ENCODE assay signal across 20 mouse cellular contexts in genomic region chr6:114011976-114012375, GRCm38 (mm10). TPM values are rescaled to one million over a fixed set of nuclear protein-coding genes. Genes with fewer than 3 reads are reported as not detected.
DNase-seq lines count a peak whose midpoint lies in the region; ATAC-seq and TF ChIP-seq lines count a peak whose summit lies in the region.
"Had no signal": no experiment of that assay in that cellular context is flagged by ENCODE, and none has a peak within 500 bp of the region (broad histone marks: within the 10 kb centered on the region; RNA-seq: fewer than 3 reads in every experiment).

No protein-coding gene starts in this region.

- H3K4me3 ChIP-seq in cerebellum, adult 2 months (replicated peaks; ENCODE audit: insufficient read depth, low read depth, low read length) = no peak overlapping the region
- H3K4me3 ChIP-seq in testis, adult 2 months (ENCODE audit: control insufficient read depth, low read depth, low read length) = peak overlapping the region; percentile 86
- H3K4me3 ChIP-seq: embryonic facial prominence, embryonic 12.5 days; forebrain, embryonic 13.5 days; gastrocnemius, adult 2 months; heart, embryonic 13.5 days; hindbrain, embryonic 15.5 days had no signal

- peak in 1 of 2 experiments; percentile 38 for DNase-seq in cerebellum, adult 2 months
- DNase-seq in cerebellum, adult 11-12 months = no peak
- no peak for DNase-seq in testis, postnatal 10 days (ENCODE audit: low spot score)
- peak; percentile 14 for DNase-seq in kidney, postnatal 14 days
- DNase-seq in lung, adult 18-20 months = no peak
- DNase-seq: B cell, adult 2 months; cerebellum, postnatal 14 days; gastrocnemius, adult 2 months; gastrocnemius, postnatal 25 days; heart, adult 11 months; heart, postnatal 36 days had no signal

- 0 out of 2 replicates have a peak overlapping the region, but pooled peaks have one; percentile 45 for H3K27ac ChIP-seq in cerebellum, adult 2 months (ENCODE audit: insufficient read depth, low read length)
- H3K27ac ChIP-seq in testis, adult 2 months (ENCODE audit: control insufficient read depth, insufficient read depth, low read depth, low read length) = no peak overlapping the region
- H3K27ac ChIP-seq: embryonic facial prominence, embryonic 12.5 days; forebrain, embryonic 13.5 days; gastrocnemius, adult 2 months; heart, embryonic 13.5 days; hindbrain, embryonic 15.5 days had no signal

- 29% methylated on average over 6 of the region's 6 CpGs for WGBS in cerebellum, adult 2 months

- TF ChIP-seq POLR2A in cerebellum, adult 2 months (IDR thresholded peaks at IDR 0.05; ENCODE audit: borderline replicate concordance, insufficient read depth, low read length) = no peak
- TF ChIP-seq POLR2A in testis, adult 2 months (IDR thresholded peaks at IDR 0.05; ENCODE audit: control insufficient read depth, low read depth, low read length) = no peak

- no peak for ATAC-seq in erythroblast, adult 5-6 weeks (replicated peaks; ENCODE audit: low FRiP score, poor library complexity, severe bottlenecking)
- ATAC-seq: CD4-positive, CD25-positive, alpha-beta regulatory T cell, adult 4 months; forebrain, embryonic 13.5 days had no signal

- no peak for TF ChIP-seq CTCF in cerebellum, adult 2 months (IDR thresholded peaks at IDR 0.05; ENCODE audit: borderline replicate concordance, insufficient read depth, low read depth, low read length)
- no peak for TF ChIP-seq CTCF in testis, adult 2 months (IDR thresholded peaks at IDR 0.05; ENCODE audit: control insufficient read depth, insufficient read depth, insufficient replicate concordance, low read depth, low read length)

- no peaks in the 10 kb centered on the region for H3K27me3 ChIP-seq in cerebellum, adult 2 months (ENCODE audit: control insufficient read depth, insufficient read depth, low read length)
- no peaks in the 10 kb centered on the region for H3K27me3 ChIP-seq in testis, adult 2 months (ENCODE audit: control insufficient read depth, insufficient read depth, low read length)
- H3K27me3 ChIP-seq: forebrain, embryonic 13.5 days; hindbrain, embryonic 15.5 days had no signal

- H3K36me3 ChIP-seq in testis, adult 2 months (ENCODE audit: control insufficient read depth, insufficient read depth, low read length) = no peaks in the 10 kb centered on the region
- H3K36me3 ChIP-seq: embryonic facial prominence, embryonic 12.5 days; G1E; heart, embryonic 13.5 days; hindbrain, embryonic 15.5 days had no signal

- peaks cover 33% of the 10 kb centered on the region for H3K4me1 ChIP-seq in cerebellum, adult 2 months (ENCODE audit: control insufficient read depth, insufficient read depth, low read length)
- H3K4me1 ChIP-seq in testis, adult 2 months (ENCODE audit: control insufficient read depth, insufficient read depth, low read length) = no peaks in the 10 kb centered on the region
- H3K4me1 ChIP-seq: forebrain, embryonic 13.5 days; heart, embryonic 13.5 days; hindbrain, embryonic 15.5 days had no signal

RNA-seq across cellular contexts. Expression of gene Atp2b2, which starts 30.4 kb away (rescaled TPM):
- 217 and 230 TPM in 2 replicates for polyA plus RNA-seq in cerebellum, adult 2 months (2012; rRNA removed)
- polyA plus RNA-seq in testis, adult 2 months (2012; rRNA removed) = 0.85 and 1.2 TPM in 2 replicates
- not detected in 2 replicates for total RNA-seq in erythroblast, adult 5-6 weeks (2015; ENCODE audit: low replicate concordance)
- total RNA-seq in erythroblast, adult 5-6 weeks (2017; ENCODE audit: low replicate concordance) = under 0.01 and 0.14 TPM in 2 replicates
- total RNA-seq: common myeloid progenitor, adult 5-6 weeks had no signal
- polyA plus RNA-seq: G1E had no signal

Comparison
In these comparisons a context has a peak if more than half of its experiments do, and no peak if none do; other contexts are left out.
1. RNA of gene Atp2b2, which starts 30.4 kb away (polyA plus RNA-seq): 217 to 230 TPM in cerebellum, adult 2 months; 0.85 to 1.2 TPM in testis, adult 2 months; every median in the first group is over 100 times any median in the second.